Mouse (Mus musculus) urinary bladder, adult 2 months (tissue): ENCODE results near the gene Fkbp8. TPM values are rescaled to one million over a fixed set of nuclear protein-coding genes. Genes with fewer than 3 reads are reported as not detected.

ENCODE experiments used
- DNase-seq: peaks from one replicate; pipeline ENCODE4 v3.0.0; 2022; ENCODE audit warnings: low spot score
- polyA plus RNA-seq: library from polyadenylated mRNA; depleted of rRNA; stranded (reverse); fragments of >200 nt; gene quantifications from 2 replicates; pipeline ENCODE4 v1.2.3, GENCODE M21; 2012; rRNA removed

Gene Fkbp8
- polyA plus RNA-seq: 300 and 366 TPM in 2 replicates

DNA sequence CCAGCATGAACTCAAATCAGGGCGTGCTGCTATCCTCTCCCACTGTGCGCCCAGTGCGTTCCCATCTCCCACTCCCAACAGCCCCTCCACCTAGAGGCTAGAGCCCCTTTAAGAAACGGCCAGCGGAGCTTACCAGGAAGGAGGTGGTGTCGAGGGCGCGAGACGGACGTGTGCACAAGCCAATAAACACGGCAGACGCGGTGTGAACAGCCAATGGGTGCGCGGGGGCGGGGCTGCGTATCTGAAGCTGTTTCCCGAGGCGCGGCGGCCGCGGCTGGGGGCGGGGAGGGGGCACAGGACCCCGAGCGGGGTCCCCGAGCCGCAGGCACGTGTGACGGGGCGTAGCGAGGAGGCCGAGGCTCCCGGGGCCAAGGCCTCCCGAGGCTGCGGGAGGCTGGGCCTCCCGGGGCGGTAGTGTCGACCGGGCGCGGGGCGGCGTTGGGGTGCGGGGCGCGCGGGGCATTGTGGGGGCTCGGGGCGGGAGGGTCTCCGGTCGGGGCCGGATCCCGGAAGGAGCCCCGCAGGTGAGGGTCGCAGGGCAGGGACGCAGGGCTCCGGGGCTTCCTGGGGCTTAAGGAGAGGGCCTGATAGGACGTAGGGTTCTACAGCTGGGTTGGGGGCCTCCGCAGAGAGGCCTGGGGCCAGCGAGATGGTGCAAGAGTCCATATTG lies at the start of gene Fkbp8, which contains the start of gene Kxd1:
TSS of gene Fkbp8 (plus strand) at position 213 of the 670 bp plus-strand sequence.
TSS of gene Kxd1 (minus strand) at position 445 of the 670 bp plus-strand sequence.
- peak; percentile 97 for DNase-seq

DNA sequence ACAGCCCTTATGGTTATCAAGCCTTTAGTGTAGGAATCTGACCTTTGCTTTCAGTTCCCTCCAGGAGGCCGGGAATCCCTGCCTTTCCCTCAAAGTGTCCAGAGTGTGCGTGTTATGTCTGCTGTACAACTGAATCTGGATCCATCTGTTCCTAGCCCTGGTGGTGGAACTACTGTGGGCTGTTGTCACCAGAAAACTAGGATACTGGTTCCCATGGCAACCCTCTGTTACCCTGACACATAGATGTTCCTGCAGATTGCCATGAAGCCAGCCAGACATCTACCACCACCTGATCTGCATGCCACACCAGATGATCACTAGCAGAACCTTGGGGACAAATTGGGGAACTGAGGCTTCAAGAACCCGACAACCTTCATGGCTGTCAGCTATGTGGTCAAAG lies 45.6 kb upstream of the Fkbp8 start:
- no peak for DNase-seq

DNA sequence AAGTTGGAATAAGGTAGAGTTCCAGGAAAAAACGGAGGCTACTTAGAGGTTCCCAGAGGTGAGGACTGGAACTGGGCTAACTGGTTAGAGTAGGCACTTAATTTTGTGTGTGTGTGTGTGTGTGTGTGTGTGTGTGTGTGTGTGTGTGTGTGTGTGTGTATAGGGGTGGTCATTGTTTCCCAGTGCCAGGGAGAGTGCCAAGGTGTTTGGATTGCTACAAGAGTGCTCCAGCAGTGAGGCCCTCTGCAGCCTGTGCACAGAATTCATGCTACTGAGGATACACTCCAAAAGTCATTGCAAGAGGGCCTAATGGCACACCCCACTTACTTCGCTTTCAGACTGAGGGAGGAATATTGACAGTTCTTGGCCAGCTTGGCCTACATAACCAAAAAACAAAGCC lies 44.6 kb upstream of the Fkbp8 start:
- DNase-seq: no peak

DNA sequence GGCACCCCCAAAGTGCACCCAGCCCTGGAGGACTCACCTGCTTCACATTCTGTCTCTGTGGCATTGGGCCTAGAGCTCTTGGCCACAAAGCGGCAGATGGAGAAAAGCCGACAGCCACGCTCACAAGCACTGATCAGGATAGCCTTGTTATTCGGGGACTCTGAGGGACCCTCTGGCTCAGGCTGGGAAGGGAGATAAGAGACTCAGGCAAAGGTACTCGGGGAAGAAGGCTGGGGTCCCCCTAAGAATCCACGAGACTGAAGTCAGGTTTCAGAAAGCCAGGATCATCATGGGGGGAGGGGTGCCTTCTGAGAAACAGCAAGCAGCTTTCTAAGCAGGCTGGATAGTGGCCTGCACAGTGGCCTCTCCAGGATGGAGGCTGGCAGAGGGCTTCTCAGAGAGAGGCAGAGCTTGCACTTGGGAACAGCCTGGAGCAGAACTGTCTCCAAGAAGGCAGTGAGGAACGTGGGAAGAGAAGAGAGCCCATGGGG lies 41.3 kb upstream of the Fkbp8 start:
- no peak for DNase-seq

DNA sequence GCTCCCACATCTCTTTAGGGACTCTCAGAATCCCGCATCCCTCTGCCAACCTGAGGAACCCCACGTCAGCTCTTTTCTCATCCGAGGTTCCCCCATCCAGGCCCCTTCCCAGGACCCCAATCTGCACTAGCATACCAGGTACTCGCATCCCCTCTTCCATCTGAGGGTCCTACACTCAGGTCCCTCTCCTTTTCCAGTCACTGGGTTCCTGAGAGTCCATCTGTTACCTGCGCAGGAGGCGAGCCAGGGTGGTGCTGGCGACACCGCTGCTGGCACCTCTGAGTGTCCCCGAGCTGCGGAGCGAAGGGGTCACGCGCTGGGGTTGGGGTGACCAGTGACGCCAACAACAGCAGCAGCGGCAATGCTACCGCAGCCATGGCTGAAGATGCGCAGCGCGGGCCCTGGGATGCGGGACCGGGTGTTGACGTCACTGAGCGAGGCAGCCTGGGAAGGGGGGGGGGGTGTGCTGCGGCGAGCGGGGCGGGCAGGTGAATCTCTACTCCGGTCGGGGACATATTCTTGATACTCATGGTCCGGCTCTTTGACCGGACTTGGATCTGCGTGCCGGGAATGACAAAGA lies 40.5 kb upstream of the Fkbp8 start, which contains the start of gene Tmem59l:
TSS of gene Tmem59l (minus strand) at position 418 of the 580 bp plus-strand sequence.
- no peak for DNase-seq

DNA sequence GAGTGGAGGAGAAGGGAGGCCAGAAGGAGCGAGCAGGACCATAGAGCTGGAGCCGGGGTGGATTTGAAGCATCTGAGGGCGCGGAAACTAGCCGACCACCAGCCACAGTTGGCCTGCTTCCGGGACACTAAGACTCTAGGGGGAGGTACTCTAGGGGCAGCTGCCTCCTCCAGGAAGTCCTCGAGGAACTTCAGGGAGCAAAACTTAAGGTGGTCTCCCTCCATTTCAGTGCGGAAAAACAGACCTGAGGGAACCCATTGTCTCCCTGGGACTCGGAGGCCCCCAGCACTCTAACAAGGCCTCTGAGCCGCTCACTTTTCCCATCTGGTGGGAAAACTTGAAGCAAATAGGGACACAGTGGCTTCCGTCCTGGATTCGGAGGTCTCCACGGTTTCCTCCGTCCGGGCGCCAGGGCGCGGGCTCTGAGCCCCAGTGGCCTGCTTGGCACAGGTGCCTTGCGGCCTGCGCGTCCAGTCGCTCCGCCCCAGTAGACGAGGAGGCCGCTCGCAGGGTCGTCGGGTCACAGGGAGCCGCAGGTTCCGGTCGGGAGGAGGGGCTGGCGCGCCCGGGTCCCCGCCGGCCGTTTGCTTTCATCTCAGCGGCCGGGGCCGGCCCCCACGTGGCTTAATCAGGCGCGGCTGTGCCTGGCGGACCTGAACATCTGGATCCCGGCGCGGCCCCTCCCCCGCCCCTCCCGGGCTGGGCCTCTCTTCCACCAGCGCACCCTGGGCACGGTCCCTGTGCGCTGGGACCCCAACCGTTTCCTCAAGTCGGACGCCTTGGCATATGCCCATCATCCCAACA lies 39.3 kb upstream of the Fkbp8 start:
- DNase-seq: no peak

DNA sequence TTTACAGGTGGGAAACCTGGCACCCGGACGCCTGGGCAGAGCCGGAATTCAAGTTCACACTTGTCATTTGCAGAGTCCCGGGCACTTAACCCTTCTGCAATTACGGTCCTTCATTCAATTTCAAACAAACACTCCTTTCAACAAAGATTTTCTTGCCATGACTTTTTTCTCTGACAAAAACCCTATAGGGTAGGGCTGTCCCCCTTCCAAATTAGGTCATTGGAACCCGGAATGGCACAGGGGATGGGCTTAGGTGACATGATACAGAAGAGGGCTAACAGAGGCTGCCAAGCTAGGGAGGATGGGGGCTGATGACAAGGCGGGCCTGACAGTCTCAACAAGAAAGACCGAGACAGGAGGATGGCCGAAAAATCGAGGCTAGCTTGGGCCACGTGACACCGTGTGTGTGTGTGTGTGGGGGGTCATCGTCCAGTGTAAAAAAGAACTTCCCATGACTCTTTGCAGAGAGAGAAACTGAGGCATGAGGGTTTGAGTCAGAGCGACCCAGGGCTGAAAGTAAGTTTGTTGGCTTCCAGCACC lies 38.5 kb upstream of the Fkbp8 start:
- DNase-seq: no peak

DNA sequence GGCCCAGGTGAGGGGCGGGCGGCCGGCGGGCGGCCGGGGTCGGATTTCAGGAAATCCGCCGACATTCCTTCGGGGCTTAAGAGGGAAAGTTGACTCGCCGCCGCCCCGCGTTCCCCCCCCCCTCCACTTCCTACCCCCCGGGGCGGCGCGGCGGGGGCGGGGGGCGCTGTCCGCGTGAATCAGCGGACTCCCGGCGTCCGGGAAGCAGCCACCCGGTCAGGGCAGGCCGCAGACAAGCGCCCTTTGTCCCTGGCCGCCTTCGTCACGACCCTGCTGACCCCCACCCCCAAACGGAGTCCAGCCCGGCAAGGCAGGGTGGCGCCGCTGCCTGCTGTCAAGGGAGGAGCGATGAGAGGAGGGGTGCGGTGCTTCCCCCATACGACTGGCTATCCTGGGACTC lies 37.9 kb upstream of the Fkbp8 start:
- no peak for DNase-seq

DNA sequence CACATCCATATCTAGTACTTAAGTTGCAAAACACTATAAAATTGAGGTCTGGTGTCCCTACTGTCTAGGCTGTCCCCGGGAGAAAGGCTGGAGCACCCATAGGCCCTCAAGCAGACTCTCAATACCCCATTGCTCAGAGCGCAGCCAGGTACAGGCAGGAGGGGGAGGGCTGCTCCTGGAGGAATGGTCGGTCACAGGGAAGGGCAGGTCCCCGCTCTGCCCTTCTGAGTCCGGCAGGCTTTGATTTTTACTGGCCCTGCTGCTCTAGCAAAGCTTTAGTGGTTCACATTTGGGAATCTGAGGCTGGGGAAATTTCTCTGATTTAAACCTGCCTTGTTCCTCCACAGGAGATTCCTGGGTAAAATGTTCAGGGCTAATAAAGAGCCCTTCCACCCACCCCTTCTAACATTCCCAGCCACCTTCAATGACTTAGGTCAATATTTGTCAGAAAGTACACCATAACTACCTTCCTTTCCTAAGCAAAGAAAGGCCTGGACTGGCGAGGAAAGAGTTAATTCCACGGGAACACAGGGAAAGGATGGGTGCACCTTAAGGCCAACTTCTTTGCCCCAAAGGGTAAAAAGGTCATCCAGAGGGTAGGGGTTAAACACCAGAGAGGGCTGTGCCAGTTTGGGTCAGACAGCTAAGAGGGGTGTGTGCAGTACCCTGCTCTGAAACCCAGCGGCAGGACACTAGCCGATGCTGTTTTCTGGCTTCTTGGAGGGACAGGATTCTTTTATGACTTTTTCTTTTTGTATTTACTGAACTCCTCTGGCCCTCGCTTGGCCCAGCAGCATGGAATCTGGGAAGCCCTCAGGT lies 37.3 kb upstream of the Fkbp8 start:
- DNase-seq: no peak

DNA sequence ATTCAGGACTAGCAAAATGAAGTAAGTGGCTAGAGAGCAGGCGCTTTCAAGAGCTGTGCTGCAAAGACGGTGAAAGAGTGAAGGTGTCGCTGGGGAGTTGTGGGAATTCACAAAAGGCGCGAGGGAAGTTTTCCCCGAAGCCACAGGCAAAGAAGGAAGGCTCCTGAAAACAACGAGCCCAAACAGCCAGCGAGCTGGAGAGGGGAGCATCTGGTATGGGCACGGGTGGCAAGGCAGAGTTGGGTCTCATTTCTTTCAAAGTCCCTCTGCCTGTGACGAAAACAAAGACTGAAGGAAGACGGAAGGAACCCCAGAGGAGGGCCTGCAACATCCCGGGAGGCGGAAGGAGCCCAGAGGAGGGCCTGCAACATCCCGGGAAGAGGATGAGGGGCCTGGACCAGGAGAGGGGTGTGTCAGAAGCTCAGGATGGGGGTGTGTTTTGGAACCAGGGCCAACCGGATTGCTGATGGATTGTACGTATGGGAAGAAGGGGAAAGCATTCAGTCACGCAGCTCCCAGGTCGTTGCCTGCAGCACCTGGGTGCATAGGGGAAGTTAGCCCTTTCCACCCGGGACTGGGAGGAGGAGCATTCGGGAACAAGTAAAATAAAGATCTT lies 36.5 kb upstream of the Fkbp8 start:
- DNase-seq: no peak

DNA sequence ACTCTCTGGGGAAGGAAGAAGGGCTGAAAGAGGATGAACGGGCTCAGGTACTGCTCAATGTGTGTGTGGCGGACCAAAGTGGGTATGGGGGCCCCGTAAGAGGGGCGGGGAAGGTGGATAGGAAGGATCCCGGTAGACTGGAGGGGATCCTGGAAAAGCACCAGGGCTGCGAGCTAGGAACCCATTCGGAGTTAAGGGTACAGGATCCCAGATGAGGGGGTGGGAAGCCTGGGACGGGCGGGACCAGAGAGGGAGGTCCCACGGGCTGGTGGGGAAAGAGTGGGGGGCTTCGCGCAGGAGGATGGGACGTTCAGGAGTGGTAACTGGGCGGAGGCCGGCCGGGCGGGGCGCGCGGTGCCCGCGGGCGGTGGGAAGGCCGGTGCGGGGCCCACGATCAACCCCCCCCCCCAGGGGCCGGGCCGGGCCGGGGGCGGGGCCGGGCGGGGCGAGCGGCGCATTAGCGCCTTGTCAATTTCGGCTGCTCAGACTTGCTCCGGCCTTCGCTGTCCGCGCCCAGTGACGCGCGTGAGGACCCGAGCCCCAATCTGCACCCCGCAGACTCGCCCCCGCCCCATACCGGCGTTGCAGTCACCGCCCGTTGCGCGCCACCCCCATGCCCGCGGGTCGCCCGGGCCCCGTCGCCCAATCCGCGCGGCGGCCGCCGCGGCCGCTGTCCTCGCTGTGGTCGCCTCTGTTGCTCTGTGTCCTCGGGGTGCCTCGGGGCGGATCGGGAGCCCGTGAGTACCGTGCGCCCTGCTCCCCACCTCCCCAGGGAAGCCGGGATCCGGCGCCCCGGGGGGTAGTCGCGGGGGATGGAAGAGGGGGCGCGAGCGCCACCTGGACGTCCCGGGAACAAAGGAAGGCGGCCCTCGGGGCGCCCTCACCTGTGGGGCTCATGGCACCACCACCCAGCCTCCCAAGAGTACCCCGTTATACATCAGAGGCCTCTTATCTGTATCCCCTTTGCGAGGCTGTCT lies 34.6 kb upstream of the Fkbp8 start, which contains the start of gene Crlf1:
TSS of gene Crlf1 (plus strand) at position 495 of the 977 bp plus-strand sequence.
- DNase-seq: no peak

DNA sequence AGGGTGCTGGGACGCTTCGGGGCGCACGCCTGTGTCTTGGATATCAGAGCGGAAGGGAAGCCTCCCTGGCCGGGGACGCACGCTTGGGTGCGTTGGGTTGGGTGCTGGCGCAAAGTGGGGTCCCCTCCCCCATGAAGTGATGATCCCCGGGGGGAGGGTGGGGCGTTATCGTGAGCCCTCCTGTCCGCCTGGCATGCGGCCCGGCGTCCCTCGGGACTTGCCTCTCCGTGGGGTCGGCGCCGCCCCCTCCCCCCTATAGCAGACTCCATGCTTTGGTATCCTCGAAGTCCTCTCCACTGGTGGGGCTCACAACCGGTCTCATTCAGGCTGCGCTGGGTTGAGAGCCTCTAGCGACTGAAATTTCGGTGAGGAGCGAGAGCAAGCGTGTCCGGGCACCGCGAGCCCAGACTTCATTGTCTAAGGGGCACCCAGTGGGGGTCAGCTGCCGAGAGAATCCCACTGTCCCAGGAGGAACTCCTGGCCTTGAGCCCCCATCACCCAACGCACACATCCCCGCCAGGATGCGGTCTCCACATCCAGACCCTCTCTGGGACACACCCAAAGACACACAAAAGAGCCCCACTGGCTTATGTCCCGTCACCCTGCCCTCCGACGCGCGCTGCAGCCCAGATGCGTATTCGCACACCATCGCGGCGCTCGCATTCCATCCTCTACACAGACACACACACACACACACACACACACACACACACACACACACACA lies 33.7 kb upstream of the Fkbp8 start:
- no peak for DNase-seq

DNA sequence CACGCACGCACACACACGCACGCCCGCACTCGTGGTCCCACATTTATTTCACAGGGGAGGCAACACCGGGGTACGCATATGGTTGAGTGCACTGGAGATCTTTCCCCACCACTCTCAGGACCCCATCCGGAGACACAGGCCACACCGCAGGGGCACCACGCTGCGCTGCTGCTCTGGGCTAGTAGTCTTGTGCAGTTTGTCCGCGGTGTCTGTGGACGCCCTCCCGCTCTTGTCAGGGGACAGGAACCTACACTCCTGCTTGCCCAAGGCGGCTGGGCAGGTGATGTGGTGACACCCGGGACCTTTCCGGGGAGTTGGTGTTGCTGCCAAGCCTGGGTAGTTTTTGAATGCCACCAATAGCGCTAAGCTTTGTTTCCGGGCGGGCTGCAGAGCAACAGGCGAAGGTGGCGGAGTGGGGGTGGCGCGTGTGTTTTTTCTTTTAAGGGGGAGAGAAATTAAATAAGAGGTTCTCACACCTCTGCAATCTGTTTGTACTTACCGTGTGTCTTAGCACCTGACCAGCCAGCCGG lies 33.0 kb upstream of the Fkbp8 start:
- no peak for DNase-seq

DNA sequence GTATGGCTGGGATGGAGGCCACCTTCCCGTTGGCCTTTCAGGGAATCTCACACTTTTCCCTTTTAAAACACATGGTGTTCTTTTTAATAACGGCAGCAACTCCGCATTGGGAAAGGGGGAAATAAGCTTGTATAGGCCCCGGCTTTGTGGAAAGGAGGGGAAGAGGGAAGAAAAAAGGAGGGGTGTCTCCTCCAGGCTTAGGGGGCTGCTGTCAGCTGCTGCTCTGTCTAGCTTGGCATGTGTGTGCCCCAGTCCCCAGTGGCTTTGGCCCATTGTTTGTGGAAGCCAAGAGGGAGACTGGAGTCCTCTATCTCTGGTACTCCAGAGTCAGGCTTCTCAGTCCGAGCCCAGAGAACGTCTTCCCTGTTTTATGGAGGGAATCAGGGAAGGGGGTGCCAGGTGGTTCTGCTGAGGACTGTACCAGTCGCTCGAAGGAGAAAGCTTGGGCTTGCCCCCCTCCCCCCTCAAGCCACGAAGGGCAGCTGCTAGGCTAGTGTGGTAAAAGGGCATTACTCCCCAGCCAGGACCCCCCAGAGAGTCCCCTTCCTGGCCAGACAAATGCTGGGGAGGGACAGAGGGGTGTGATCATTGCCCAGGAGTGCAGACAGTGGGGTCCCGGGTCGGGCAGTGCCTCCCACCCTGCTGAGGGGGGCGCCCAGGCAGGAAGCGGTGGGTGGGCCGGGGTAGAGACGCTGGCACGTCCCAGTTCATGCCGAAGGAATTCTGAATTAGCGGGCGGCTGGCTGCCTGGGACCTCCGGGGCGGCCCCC lies 32.3 kb upstream of the Fkbp8 start:
- DNase-seq: no peak

DNA sequence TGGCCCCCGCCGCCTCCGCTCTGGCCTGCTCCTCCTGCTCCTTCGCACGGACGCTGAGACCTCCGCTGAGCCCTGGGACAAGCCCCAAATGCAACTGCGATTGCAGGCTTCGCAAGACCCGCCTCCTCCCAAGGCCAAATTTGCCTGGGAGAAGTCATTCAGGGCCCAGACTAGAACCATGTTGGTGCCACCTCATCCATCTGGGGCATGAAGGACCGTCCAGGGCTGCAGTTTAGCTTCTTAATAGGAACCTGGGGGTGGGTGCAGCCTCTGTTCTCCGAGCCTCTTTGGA lies 31.8 kb upstream of the Fkbp8 start:
- no peak for DNase-seq

DNA sequence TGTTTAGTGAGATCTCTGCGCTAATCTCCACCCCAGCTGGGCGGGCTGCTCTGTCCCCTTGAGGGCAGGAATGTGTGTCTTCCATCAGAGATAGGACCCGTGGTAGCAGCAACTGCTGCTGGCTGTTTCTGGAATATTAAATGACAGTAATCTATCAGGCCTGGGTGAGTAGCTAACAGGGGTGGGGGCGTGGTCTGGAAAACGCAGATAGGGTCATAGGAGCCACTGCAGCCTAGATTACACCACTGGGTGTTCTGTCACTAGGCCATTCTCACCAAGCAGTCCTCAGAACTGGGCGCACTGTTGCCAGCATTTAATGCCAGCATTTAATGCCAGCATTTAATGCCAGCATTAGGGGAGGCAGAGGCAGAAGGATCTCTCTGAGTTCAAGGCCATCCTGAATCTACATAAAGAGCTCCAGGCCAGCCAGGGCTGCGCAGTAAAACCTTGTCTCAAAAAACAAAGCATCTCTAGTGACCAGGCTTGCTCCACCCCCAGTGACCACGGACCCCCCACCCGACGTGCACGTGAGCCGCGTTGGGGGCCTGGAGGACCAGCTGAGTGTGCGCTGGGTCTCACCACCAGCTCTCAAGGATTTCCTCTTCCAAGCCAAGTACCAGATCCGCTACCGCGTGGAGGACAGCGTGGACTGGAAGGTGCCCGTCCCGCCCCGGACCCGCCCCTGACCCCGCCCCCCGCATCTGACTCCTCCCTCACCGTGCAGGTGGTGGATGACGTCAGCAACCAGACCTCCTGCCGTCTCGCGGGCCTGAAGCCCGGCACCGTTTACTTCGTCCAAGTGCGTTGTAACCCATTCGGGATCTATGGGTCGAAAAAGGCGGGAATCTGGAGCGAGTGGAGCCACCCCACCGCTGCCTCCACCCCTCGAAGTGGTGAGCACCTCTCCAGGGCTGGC lies 26.9 kb upstream of the Fkbp8 start:
- no peak for DNase-seq
